Mouse (Mus musculus): Measurements from ENCODE around the gene Bank1. TPM values are rescaled to one million over a fixed set of nuclear protein-coding genes. Genes with fewer than 3 reads are reported as not detected.

The Bank1 gene
- total and polyA plus RNA-seq, 2 experiments from 2014 or later = 0.30 TPM; not detected in 1

- H3K4me3 ChIP-seq (ENCODE audit: low read depth, low read length) = no peak overlapping the region
- no peaks in the 10 kb centered on the region for H3K9me3 ChIP-seq (replicated peaks; ENCODE audit: control insufficient read depth, low read length)
- ATAC-seq (ENCODE audit: insufficient read depth, low read depth) (no peak), DNase-seq (ENCODE audit: low spot score) (no peak)
- no peaks in the 10 kb centered on the region for H3K4me1 ChIP-seq (ENCODE audit: control insufficient read depth, insufficient read depth)
- H3K27ac ChIP-seq (ENCODE audit: low read depth) = no peak overlapping the region
- H3K4me2 ChIP-seq (ENCODE audit: low read depth, low read length) = no peak overlapping the region
- no peaks in the 10 kb centered on the region for H3K27me3 ChIP-seq (ENCODE audit: control insufficient read depth, insufficient read depth, low read length)
- WGBS = 68% methylated on average over 4 of the region's 4 CpGs
- no peak for TF ChIP-seq CTCF (IDR thresholded peaks at IDR 0.05; ENCODE audit: low read depth)
- no peak for TF ChIP-seq EP300 (IDR thresholded peaks at IDR 0.05; ENCODE audit: low read depth)
- H3K9ac ChIP-seq (replicated peaks; ENCODE audit: low read depth, low read length) = no peak overlapping the region
- no peaks in the 10 kb centered on the region for H3K36me3 ChIP-seq (replicated peaks; ENCODE audit: control insufficient read depth, insufficient read depth, low read length)
Measured at GRCm38 (mm10) chr3:136251578-136251977, 74.3 kb downstream of the Bank1 start.

DNA sequence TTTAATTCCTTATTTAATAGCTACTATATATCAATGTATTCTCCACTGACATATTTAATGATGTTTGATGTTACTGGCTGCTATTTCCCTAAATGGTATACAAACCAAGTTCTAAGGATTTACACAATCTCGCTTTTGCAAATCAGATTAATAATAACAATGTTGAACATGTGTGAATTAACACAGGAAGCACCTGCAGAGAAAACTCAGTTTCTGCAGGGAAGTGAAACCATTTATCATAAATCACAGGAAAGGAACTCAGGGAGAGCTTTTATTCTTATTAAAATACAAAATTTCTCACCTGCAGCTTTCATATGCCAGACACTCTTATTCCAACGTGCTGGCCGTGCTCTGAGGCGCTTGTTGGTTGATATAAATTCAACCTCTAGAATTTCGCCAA is 78.5 kb downstream of the Bank1 start:
- Histone ChIP-seq H3K9ac (replicated peaks; ENCODE audit: low read depth, low read length) (no peak overlapping the region), H3K4me2 (ENCODE audit: low read depth, low read length) (no peak overlapping the region), H3K4me3 (ENCODE audit: low read depth, low read length) (no peak overlapping the region), H3K4me1 (ENCODE audit: control insufficient read depth, insufficient read depth) (no peaks in the 10 kb centered on the region), H3K27ac (ENCODE audit: low read depth) (no peak overlapping the region), H3K36me3 (replicated peaks; ENCODE audit: control insufficient read depth, insufficient read depth, low read length) (no peaks in the 10 kb centered on the region), H3K27me3 (ENCODE audit: control insufficient read depth, insufficient read depth, low read length) (no peaks in the 10 kb centered on the region), H3K9me3 (replicated peaks; ENCODE audit: control insufficient read depth, low read length) (no peaks in the 10 kb centered on the region)
- TF ChIP-seq CTCF (IDR thresholded peaks at IDR 0.05; ENCODE audit: low read depth) (no peak), EP300 (IDR thresholded peaks at IDR 0.05; ENCODE audit: low read depth) (no peak)
- 65% methylated on average over 5 of the region's 5 CpGs for WGBS
- no peak for DNase-seq (ENCODE audit: low spot score)
- no peak for ATAC-seq (ENCODE audit: insufficient read depth, low read depth)

DNA sequence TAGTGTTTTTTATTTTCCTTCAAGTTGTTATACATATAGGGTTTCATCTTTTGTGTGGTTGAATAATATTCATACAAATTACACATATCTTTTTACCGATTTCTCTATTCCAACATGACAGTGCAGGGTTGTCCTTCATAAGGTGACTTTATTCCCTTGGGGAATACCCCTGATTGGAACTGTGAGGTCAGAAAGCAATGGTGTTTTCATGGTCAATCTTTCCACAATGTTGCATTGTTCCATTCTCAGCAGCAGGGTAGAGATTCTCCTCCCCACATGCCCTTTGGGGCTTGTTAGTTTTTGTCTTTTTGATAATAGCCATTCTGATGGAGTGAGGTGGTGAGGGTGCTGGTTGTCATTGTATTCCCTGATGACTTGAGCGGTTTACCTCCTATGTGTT is 80.9 kb downstream of the Bank1 start:
- Histone ChIP-seq H3K27me3 (ENCODE audit: control insufficient read depth, insufficient read depth, low read length) (no peaks in the 10 kb centered on the region), H3K4me2 (ENCODE audit: low read depth, low read length) (no peak overlapping the region), H3K9me3 (replicated peaks; ENCODE audit: control insufficient read depth, low read length) (no peaks in the 10 kb centered on the region), H3K4me1 (ENCODE audit: control insufficient read depth, insufficient read depth) (no peaks in the 10 kb centered on the region), H3K27ac (ENCODE audit: low read depth) (no peak overlapping the region), H3K36me3 (replicated peaks; ENCODE audit: control insufficient read depth, insufficient read depth, low read length) (no peaks in the 10 kb centered on the region), H3K4me3 (ENCODE audit: low read depth, low read length) (no peak overlapping the region), H3K9ac (replicated peaks; ENCODE audit: low read depth, low read length) (no peak overlapping the region)
- WGBS = 86% methylated on average over 2 of the region's 2 CpGs
- no peak for TF ChIP-seq CTCF (IDR thresholded peaks at IDR 0.05; ENCODE audit: low read depth)
- TF ChIP-seq EP300 (IDR thresholded peaks at IDR 0.05; ENCODE audit: low read depth) = no peak
- no peak for ATAC-seq (ENCODE audit: insufficient read depth, low read depth)
- DNase-seq (ENCODE audit: low spot score) = no peak

GRCm38 (mm10) chr3:136238790-136239189 is 87.1 kb downstream of the Bank1 start:
- no peaks in the 10 kb centered on the region for H3K27me3 ChIP-seq (ENCODE audit: control insufficient read depth, insufficient read depth, low read length)
- H3K9me3 ChIP-seq (replicated peaks; ENCODE audit: control insufficient read depth, low read length) = no peaks in the 10 kb centered on the region
- no peak overlapping the region for H3K4me3 ChIP-seq (ENCODE audit: low read depth, low read length)
- no peak for ATAC-seq (ENCODE audit: insufficient read depth, low read depth)
- no peak for TF ChIP-seq EP300 (IDR thresholded peaks at IDR 0.05; ENCODE audit: low read depth)
- no peak for TF ChIP-seq CTCF (IDR thresholded peaks at IDR 0.05; ENCODE audit: low read depth)
- H3K4me2 ChIP-seq (ENCODE audit: low read depth, low read length) = no peak overlapping the region
- no peaks in the 10 kb centered on the region for H3K4me1 ChIP-seq (ENCODE audit: control insufficient read depth, insufficient read depth)
- H3K27ac ChIP-seq (ENCODE audit: low read depth) = no peak overlapping the region
- no peaks in the 10 kb centered on the region for H3K36me3 ChIP-seq (replicated peaks; ENCODE audit: control insufficient read depth, insufficient read depth, low read length)
- 75% methylated on average over 3 of the region's 3 CpGs for WGBS
- DNase-seq (ENCODE audit: low spot score) = no peak
- H3K9ac ChIP-seq (replicated peaks; ENCODE audit: low read depth, low read length) = no peak overlapping the region

- H3K4me2 ChIP-seq (ENCODE audit: low read depth, low read length) = no peak overlapping the region
- DNase-seq (ENCODE audit: low spot score) = no peak
- H3K9me3 ChIP-seq (replicated peaks; ENCODE audit: control insufficient read depth, low read length) = no peaks in the 10 kb centered on the region
- WGBS = 48% methylated on average over 2 of the region's 2 CpGs
- no peaks in the 10 kb centered on the region for H3K27me3 ChIP-seq (ENCODE audit: control insufficient read depth, insufficient read depth, low read length)
- H3K4me3 ChIP-seq (ENCODE audit: low read depth, low read length) = no peak overlapping the region
- no peaks in the 10 kb centered on the region for H3K4me1 ChIP-seq (ENCODE audit: control insufficient read depth, insufficient read depth)
- no peak overlapping the region for H3K27ac ChIP-seq (ENCODE audit: low read depth)
- no peak overlapping the region for H3K9ac ChIP-seq (replicated peaks; ENCODE audit: low read depth, low read length)
- no peaks in the 10 kb centered on the region for H3K36me3 ChIP-seq (replicated peaks; ENCODE audit: control insufficient read depth, insufficient read depth, low read length)
- no peak for TF ChIP-seq EP300 (IDR thresholded peaks at IDR 0.05; ENCODE audit: low read depth)
- no peak for TF ChIP-seq CTCF (IDR thresholded peaks at IDR 0.05; ENCODE audit: low read depth)
- no peak for ATAC-seq (ENCODE audit: insufficient read depth, low read depth)
Measured at GRCm38 (mm10) chr3:136233507-136233906, 92.4 kb downstream of the Bank1 start.

DNA sequence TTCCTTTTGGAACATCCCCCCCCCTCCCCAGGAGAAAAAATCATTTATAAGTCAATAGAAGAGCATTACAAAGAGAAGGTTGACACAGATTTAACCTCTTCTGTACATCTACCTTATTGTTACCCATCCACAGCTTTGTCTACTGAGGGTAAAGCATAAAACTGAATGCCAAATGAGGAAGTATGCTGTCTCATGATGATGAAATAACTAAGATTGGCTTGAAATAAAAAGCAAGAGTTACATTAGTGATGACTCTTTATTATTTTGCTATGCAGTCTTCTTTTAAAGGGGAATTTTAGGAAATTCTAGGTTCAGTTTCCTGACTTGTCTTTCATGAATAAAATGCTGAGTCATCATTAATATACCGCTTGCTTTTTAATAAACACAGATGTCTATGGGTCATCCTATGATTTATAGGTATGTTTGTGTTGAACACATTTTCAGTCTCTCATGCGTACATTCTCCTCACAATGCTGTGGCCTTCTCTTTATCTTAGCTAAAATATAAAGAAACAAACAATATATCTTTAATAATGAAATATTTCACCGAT is 95.2 kb downstream of the Bank1 start:
- no peaks in the 10 kb centered on the region for H3K36me3 ChIP-seq (replicated peaks; ENCODE audit: control insufficient read depth, insufficient read depth, low read length)
- no peak overlapping the region for H3K27ac ChIP-seq (ENCODE audit: low read depth)
- H3K4me3 ChIP-seq (ENCODE audit: low read depth, low read length) = no peak overlapping the region
- H3K4me1 ChIP-seq (ENCODE audit: control insufficient read depth, insufficient read depth) = no peaks in the 10 kb centered on the region
- 87% methylated on average over 3 of the region's 3 CpGs for WGBS
- TF ChIP-seq CTCF (IDR thresholded peaks at IDR 0.05; ENCODE audit: low read depth) = no peak
- TF ChIP-seq EP300 (IDR thresholded peaks at IDR 0.05; ENCODE audit: low read depth) = no peak
- DNase-seq (ENCODE audit: low spot score) = no peak
- no peaks in the 10 kb centered on the region for H3K9me3 ChIP-seq (replicated peaks; ENCODE audit: control insufficient read depth, low read length)
- no peak for ATAC-seq (ENCODE audit: insufficient read depth, low read depth)
- no peak overlapping the region for H3K4me2 ChIP-seq (ENCODE audit: low read depth, low read length)
- no peaks in the 10 kb centered on the region for H3K27me3 ChIP-seq (ENCODE audit: control insufficient read depth, insufficient read depth, low read length)
- no peak overlapping the region for H3K9ac ChIP-seq (replicated peaks; ENCODE audit: low read depth, low read length)
